Comparison of ENCODE assay signal across 9 mouse cellular contexts in the genomic region with DNA sequence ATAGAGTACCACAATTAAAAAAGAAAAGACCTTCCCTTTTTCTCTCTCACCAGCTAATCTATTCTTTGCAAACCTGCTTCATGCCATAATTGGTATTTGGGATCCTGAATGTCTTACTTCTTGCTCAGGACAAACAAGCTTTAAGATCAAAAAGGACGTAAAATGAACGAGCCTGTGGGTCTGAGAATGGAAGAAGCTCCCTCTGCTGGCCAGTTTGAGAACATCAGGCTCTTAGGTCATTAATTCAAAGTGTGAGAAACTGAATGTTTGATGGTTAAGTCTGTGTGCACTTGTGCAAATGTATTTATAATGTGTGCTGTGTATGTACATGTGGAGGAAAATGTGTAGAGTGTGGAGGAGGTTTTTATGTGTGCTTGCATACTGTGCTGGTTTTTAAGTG. TPM values are rescaled to one million over a fixed set of nuclear protein-coding genes. Genes with fewer than 3 reads are reported as not detected.
DNase-seq lines count a peak whose midpoint lies in the region; ATAC-seq and TF ChIP-seq lines count a peak whose summit lies in the region.
"Had no signal": no experiment of that assay in that cellular context is flagged by ENCODE, and none has a peak within 500 bp of the region (broad histone marks: within the 10 kb centered on the region; RNA-seq: fewer than 3 reads in every experiment).

No protein-coding gene starts in this region.

- H3K9ac ChIP-seq in kidney, embryonic 15.5 days, result no peak overlapping the region
- H3K9ac ChIP-seq: midbrain, embryonic 12.5 days had no signal

- H3K27me3 ChIP-seq in kidney, embryonic 15.5 days, result no peaks in the 10 kb centered on the region
- H3K27me3 ChIP-seq in E14TG2a.4 (ENCODE audit: insufficient read depth, low read length), result no peaks in the 10 kb centered on the region
- H3K27me3 ChIP-seq: midbrain, embryonic 12.5 days had no signal

- no peak for ATAC-seq in kidney, embryonic 15.5 days (replicated peaks; ENCODE audit: low FRiP score)
- peak; percentile 62 for ATAC-seq in erythroblast, adult 5-6 weeks (replicated peaks; ENCODE audit: low FRiP score, poor library complexity, severe bottlenecking)

- H3K4me1 ChIP-seq in kidney, embryonic 15.5 days, result no peaks in the 10 kb centered on the region
- H3K4me1 ChIP-seq in E14TG2a.4 (replicated peaks; ENCODE audit: low read depth, low read length), result peaks cover 21% of the 10 kb centered on the region
- H3K4me1 ChIP-seq: midbrain, embryonic 12.5 days had no signal

- no peak overlapping the region for H3K4me3 ChIP-seq in kidney, embryonic 15.5 days (replicated peaks)
- no peak overlapping the region for H3K4me3 ChIP-seq in E14TG2a.4 (replicated peaks; ENCODE audit: low read length)
- H3K4me3 ChIP-seq: midbrain, embryonic 12.5 days had no signal

- peak; percentile 10 for DNase-seq in kidney, adult 11 months
- DNase-seq in adrenal gland, adult 2 months, result peak; percentile 6
- DNase-seq in left cerebral cortex, postnatal 25 days (ENCODE audit: low spot score in 2 of 2), result peak; percentile 17 to 38
- peak; percentile 44 to 65 for DNase-seq in right cerebral cortex, postnatal 10 days (ENCODE audit: low spot score in 2 of 2)

- intact Hi-C loops in left cerebral cortex, postnatal 25 days (cut with DNase I), result loop anchor here (1.0 to 5.0 kb wide), 2 partner anchors 129 to 153 kb away; no protein-coding TSS in a partner anchor

- H3K9me3 ChIP-seq in kidney, embryonic 15.5 days (replicated peaks), result no peaks in the 10 kb centered on the region
- H3K9me3 ChIP-seq in E14TG2a.4 (ENCODE audit: low read length), result no peaks in the 10 kb centered on the region
- H3K9me3 ChIP-seq: midbrain, embryonic 12.5 days had no signal

- H3K27ac ChIP-seq in kidney, embryonic 15.5 days, result no peak overlapping the region
- H3K27ac ChIP-seq: midbrain, embryonic 12.5 days had no signal

- no peaks in the 10 kb centered on the region for H3K36me3 ChIP-seq in kidney, embryonic 15.5 days
- no peaks in the 10 kb centered on the region for H3K36me3 ChIP-seq in E14TG2a.4 (ENCODE audit: insufficient read depth, low read length)
- H3K36me3 ChIP-seq: midbrain, embryonic 12.5 days had no signal

- TF ChIP-seq CTCF in E14TG2a.4 (conservative IDR thresholded peaks at IDR 0.05; ENCODE audit: low read length), result peak; percentile 92

- no peak overlapping the region for H3K4me2 ChIP-seq in kidney, embryonic 15.5 days
- H3K4me2 ChIP-seq: midbrain, embryonic 12.5 days had no signal

- 21% methylated on average over 2 of the region's 2 CpGs for WGBS in kidney, embryonic 15.5 days

RNA-seq across cellular contexts. Expression of a gene that starts 5.0 kb away (rescaled TPM):
- 0.16 TPM in 1 of 2 replicates, not detected in the other for polyA plus RNA-seq in kidney, embryonic 15.5 days (2015; fragmentation: Nextera tagmentation; extraction: Ambion mirVana)
- total RNA-seq in adrenal gland, adult 2 months (2021), result 1 to 10 TPM; 1.5 to 2.0 TPM
- 0.17 and 0.35 TPM in 2 replicates for polyA plus RNA-seq in adrenal gland, adult 2 months (2012; rRNA removed)
- not detected in 2 replicates for total RNA-seq in erythroblast, adult 5-6 weeks (2015; ENCODE audit: low replicate concordance)
- total RNA-seq in erythroblast, adult 5-6 weeks (2017; ENCODE audit: low replicate concordance), result not detected in 2 replicates
- total RNA-seq in left cerebral cortex, postnatal 25 days (2021), result 10 to 100 TPM; 19.0 to 22.0 TPM
- total RNA-seq: gastrocnemius, postnatal 4 days had no signal

RNA-seq across cellular contexts. Expression of a gene that starts 21.7 kb away (rescaled TPM):
- polyA plus RNA-seq in kidney, embryonic 15.5 days (2015; fragmentation: Nextera tagmentation; extraction: Ambion mirVana), result 0.12 TPM in 1 of 2 replicates, not detected in the other
- not detected for total RNA-seq in adrenal gland, adult 2 months (2021)
- not detected in 2 replicates for polyA plus RNA-seq in adrenal gland, adult 2 months (2012; rRNA removed)
- not detected in 2 replicates for total RNA-seq in erythroblast, adult 5-6 weeks (2015; ENCODE audit: low replicate concordance)
- total RNA-seq in erythroblast, adult 5-6 weeks (2017; ENCODE audit: low replicate concordance), result not detected in 2 replicates
- not detected for total RNA-seq in left cerebral cortex, postnatal 25 days (2021)
- total RNA-seq: gastrocnemius, postnatal 4 days had no signal
- polyA plus RNA-seq: midbrain, embryonic 12.5 days had no signal

RNA-seq across cellular contexts. Expression of a gene that starts 59.3 kb away (rescaled TPM):
- not detected in 2 replicates for polyA plus RNA-seq in kidney, embryonic 15.5 days (2015; fragmentation: Nextera tagmentation; extraction: Ambion mirVana)
- total RNA-seq in adrenal gland, adult 2 months (2021), result not detected
- not detected in 2 replicates for polyA plus RNA-seq in adrenal gland, adult 2 months (2012; rRNA removed)
- total RNA-seq in erythroblast, adult 5-6 weeks (2015; ENCODE audit: low replicate concordance), result not detected in 2 replicates
- not detected in 2 replicates for total RNA-seq in erythroblast, adult 5-6 weeks (2017; ENCODE audit: low replicate concordance)
- not detected for total RNA-seq in left cerebral cortex, postnatal 25 days (2021)
- total RNA-seq: gastrocnemius, postnatal 4 days had no signal
- polyA plus RNA-seq: midbrain, embryonic 12.5 days had no signal

Comparison
In these comparisons a context has a peak if more than half of its experiments do, and no peak if none do; other contexts are left out.
1. RNA of a gene that starts 5.0 kb away (total RNA-seq): 19.0 to 22.0 TPM in left cerebral cortex, postnatal 25 days; 1.5 to 2.0 TPM in adrenal gland, adult 2 months and not detected in erythroblast, adult 5-6 weeks; every median in the first group is over 4 times any median in the second.
2. Peak in every context shown above with its lines, with median percentiles within 50 percentile points of each other: DNase-seq.